8 mouse cellular contexts compared by ENCODE assay signal in genomic region chr2:152104711-152105317, GRCm38 (mm10). TPM values are rescaled to one million over a fixed set of nuclear protein-coding genes. Genes with fewer than 3 reads are reported as not detected.
DNase-seq lines count a peak whose midpoint lies in the region; ATAC-seq and TF ChIP-seq lines count a peak whose summit lies in the region.

No protein-coding gene starts in this region.

- ATAC-seq in hindbrain, embryonic 11.5 days (ENCODE audit: low FRiP score): peak; percentile 38
- 0 out of 2 replicates have a peak, but pooled peaks have one; percentile 7 for ATAC-seq in lung, embryonic 16.5 days (ENCODE audit: low read depth)

- H3K27me3 ChIP-seq in hindbrain, embryonic 11.5 days (ENCODE audit: control insufficient read depth, insufficient read depth, low read length): no peaks in the 10 kb centered on the region
- H3K27me3 ChIP-seq in lung, embryonic 16.5 days (ENCODE audit: control insufficient read depth, insufficient read depth, low read depth, low read length): peaks cover 4% of the 10 kb centered on the region; the same call in 1 of the 2 replicates

- DNase-seq in layer of hippocampus, adult 2 months (ENCODE audit: low spot score in 2 of 2): no peak
- no peak for DNase-seq in layer of hippocampus, adult 8-10 months (ENCODE audit: low spot score in 2 of 2)
- no peak for DNase-seq in hindbrain, embryonic 11.5 days (ENCODE audit: low spot score)
- DNase-seq in urinary bladder, postnatal 10 days (ENCODE audit: low spot score): no peak
- no peak for DNase-seq in frontal cortex, postnatal 10 days (ENCODE audit: low spot score in 2 of 2)
- no peak for DNase-seq in left cerebral cortex, postnatal 25 days (ENCODE audit: low spot score in 2 of 2)

- intact Hi-C loops in left cerebral cortex, postnatal 25 days (cut with DNase I): no loop called here

- peak overlapping the region; percentile 67 for H3K4me3 ChIP-seq in layer of hippocampus, adult 2 months
- H3K4me3 ChIP-seq in brown adipose tissue, adult 24 weeks (ENCODE audit: insufficient read depth, low read depth, low read length): peak overlapping the region; percentile 77
- peak overlapping the region; percentile 63 for H3K4me3 ChIP-seq in hindbrain, embryonic 11.5 days (ENCODE audit: low read depth, low read length)
- peak overlapping the region; percentile 65 for H3K4me3 ChIP-seq in lung, embryonic 16.5 days (ENCODE audit: low read length)

- H3K4me2 ChIP-seq in hindbrain, embryonic 11.5 days (replicated peaks; ENCODE audit: low read depth, low read length): peak overlapping the region; percentile 64
- H3K4me2 ChIP-seq in lung, embryonic 16.5 days (ENCODE audit: low read depth, low read length): peak overlapping the region; percentile 95

- peaks cover 7% of the 10 kb centered on the region; the same call in 1 of the 2 replicates for H3K4me1 ChIP-seq in brown adipose tissue, adult 24 weeks (ENCODE audit: control insufficient read depth, insufficient read depth, insufficient read length, low read length)
- no peaks in the 10 kb centered on the region; the same call in 1 of the 2 replicates for H3K4me1 ChIP-seq in hindbrain, embryonic 11.5 days (replicated peaks; ENCODE audit: control insufficient read depth, insufficient read depth, low read length)
- 0 out of 2 replicates have a peak, but pooled peaks cover 3% of the 10 kb centered on the region for H3K4me1 ChIP-seq in lung, embryonic 16.5 days (replicated peaks; ENCODE audit: control insufficient read depth, insufficient read depth, low read length)

- peak overlapping the region; percentile 99 for H3K27ac ChIP-seq in layer of hippocampus, adult 2 months
- H3K27ac ChIP-seq in brown adipose tissue, adult 24 weeks (replicated peaks; ENCODE audit: low read depth, low read length): peak overlapping the region; percentile 59
- no peak overlapping the region for H3K27ac ChIP-seq in hindbrain, embryonic 11.5 days (ENCODE audit: low read depth, low read length)
- H3K27ac ChIP-seq in lung, embryonic 16.5 days (ENCODE audit: low read length): no peak overlapping the region

- H3K9ac ChIP-seq in hindbrain, embryonic 11.5 days (ENCODE audit: low read depth, low read length): no peak overlapping the region; the same call in 1 of the 2 replicates
- H3K9ac ChIP-seq in lung, embryonic 16.5 days (ENCODE audit: low read length): peak overlapping the region; percentile 77

- no peaks in the 10 kb centered on the region for H3K36me3 ChIP-seq in hindbrain, embryonic 11.5 days (ENCODE audit: control insufficient read depth, insufficient read depth, low read length)
- no peaks in the 10 kb centered on the region for H3K36me3 ChIP-seq in lung, embryonic 16.5 days (ENCODE audit: control insufficient read depth, insufficient read depth, low read length)

- H3K9me3 ChIP-seq in hindbrain, embryonic 11.5 days (ENCODE audit: control insufficient read depth, low read length): no peaks in the 10 kb centered on the region
- H3K9me3 ChIP-seq in lung, embryonic 16.5 days (ENCODE audit: control insufficient read depth, low read length): no peaks in the 10 kb centered on the region

- 17% methylated on average over 17 of the region's 17 CpGs for WGBS in hindbrain, embryonic 11.5 days
- WGBS in lung, embryonic 16.5 days: 22% methylated on average over 17 of the region's 17 CpGs

- TF ChIP-seq CTCF in layer of hippocampus, adult 2 months (conservative IDR thresholded peaks at IDR 0.05): no peak

RNA-seq across cellular contexts. Expression of gene Srxn1, which starts 0.5 kb away (rescaled TPM):
- 10 to 100 TPM; 76.0 to 80.6 TPM for total RNA-seq in layer of hippocampus, adult 2 months (2021)
- 10 to 100 TPM; 65.7 to 77.7 (median 72.6) TPM for total RNA-seq in layer of hippocampus, adult 8-10 months (2022)
- polyA plus RNA-seq in brown adipose tissue, adult 24 weeks (2012; ENCODE audit: insufficient read depth, insufficient read length, missing spikeins): 36.2 and 39.3 TPM in 2 replicates
- polyA plus RNA-seq in hindbrain, embryonic 11.5 days (2014; fragmentation: Nextera tagmentation; extraction: Ambion mirVana): 13.4 and 14.8 TPM in 2 replicates
- polyA plus RNA-seq in lung, embryonic 16.5 days (2015; fragmentation: Nextera tagmentation; extraction: Ambion mirVana): 5.7 and 5.9 TPM in 2 replicates
- 10 to 100 TPM; 85.6 to 96.7 TPM for total RNA-seq in left cerebral cortex, postnatal 25 days (2021)

RNA-seq across cellular contexts. Expression of gene Scrt2, which starts 23.5 kb away (rescaled TPM):
- 10 to 100 TPM; 24.4 to 25.4 TPM for total RNA-seq in layer of hippocampus, adult 2 months (2021)
- total RNA-seq in layer of hippocampus, adult 8-10 months (2022): 10 to 100 TPM; 16.9 to 20.3 (median 18.4) TPM
- polyA plus RNA-seq in brown adipose tissue, adult 24 weeks (2012; ENCODE audit: insufficient read depth, insufficient read length, missing spikeins): not detected in 2 replicates
- 27.1 and 31.4 TPM in 2 replicates for polyA plus RNA-seq in hindbrain, embryonic 11.5 days (2014; fragmentation: Nextera tagmentation; extraction: Ambion mirVana)
- 0.06 TPM in 1 of 2 replicates, not detected in the other for polyA plus RNA-seq in lung, embryonic 16.5 days (2015; fragmentation: Nextera tagmentation; extraction: Ambion mirVana)
- 10 to 100 TPM; 15.2 to 18.5 TPM for total RNA-seq in left cerebral cortex, postnatal 25 days (2021)

RNA-seq across cellular contexts. Expression of gene Tcf15, which starts 38.5 kb away (rescaled TPM):
- total RNA-seq in layer of hippocampus, adult 2 months (2021): 1 to 10 TPM; 2.7 to 5.1 TPM
- 1 to 10 TPM; 2.0 to 3.9 (median 2.7) TPM for total RNA-seq in layer of hippocampus, adult 8-10 months (2022)
- 12.1 and 20.7 TPM in 2 replicates for polyA plus RNA-seq in brown adipose tissue, adult 24 weeks (2012; ENCODE audit: insufficient read depth, insufficient read length, missing spikeins)
- 10.7 and 13.1 TPM in 2 replicates for polyA plus RNA-seq in hindbrain, embryonic 11.5 days (2014; fragmentation: Nextera tagmentation; extraction: Ambion mirVana)
- 4.7 and 6.1 TPM in 2 replicates for polyA plus RNA-seq in lung, embryonic 16.5 days (2015; fragmentation: Nextera tagmentation; extraction: Ambion mirVana)
- 1 to 10 TPM in 1 of 2 experiments, under 1 TPM in 1; 0.76 to 1.1 TPM for total RNA-seq in left cerebral cortex, postnatal 25 days (2021)

Comparison
In these comparisons a context has a peak if more than half of its experiments do, and no peak if none do; other contexts are left out.
1. H3K27ac ChIP-seq: peak in layer of hippocampus, adult 2 months (single experiment) and brown adipose tissue, adult 24 weeks (single experiment); none in hindbrain, embryonic 11.5 days (single experiment) and lung, embryonic 16.5 days (single experiment).
2. Peak in every context shown above with its lines, with median percentiles within 50 percentile points of each other: H3K4me3 ChIP-seq.